Mouse (Mus musculus): Measurements from ENCODE around the gene Fastkd5.

DNA sequence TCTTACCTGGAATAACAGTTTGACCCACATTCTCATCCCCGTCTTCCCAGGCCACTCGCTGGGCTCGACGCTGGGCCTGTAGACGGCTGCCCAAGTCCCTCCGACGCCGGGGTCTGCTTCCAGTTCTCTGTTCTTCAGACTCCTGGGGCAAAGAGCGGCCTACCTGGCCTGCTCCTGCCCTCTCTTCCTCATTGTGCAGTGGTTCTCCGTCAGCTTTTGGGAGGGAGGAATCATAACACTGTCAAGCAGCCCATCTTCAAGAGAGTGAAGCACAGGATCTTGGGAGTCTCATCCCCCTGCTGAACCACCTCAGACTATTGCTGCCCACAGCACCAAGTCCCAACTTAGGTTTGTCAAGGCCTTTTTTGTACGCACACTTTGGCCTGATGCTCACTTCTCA, 33.5 kb upstream of the Fastkd5 start:
- TF ChIP-seq CTCF (IDR thresholded peaks at IDR 0.05; ENCODE audit: low read depth, low read length) (no peak), POLR2A (IDR thresholded peaks at IDR 0.05; ENCODE audit: extremely low read depth, insufficient read depth, low read length) (no peak)

Data from liver, adult 2 months (tissue).